Mouse (Mus musculus) ES-Bruce4 (cell line): ENCODE measurements around the gene Tnr.

ENCODE experiments used
- EP300 ChIP-seq: IDR thresholded peaks from 2 replicates; pipeline ENCODE4 v1.6.1; 2011; ENCODE audit warnings: low read depth, low read length; ENCODE audit not compliant: insufficient read depth
- POLR2A ChIP-seq: IDR thresholded peaks from one replicate; pipeline ENCODE4 v1.8.1; 2011; ENCODE audit warnings: low read length; ENCODE audit not compliant: insufficient read depth

- TF ChIP-seq EP300 (no peak), POLR2A (no peak)
Observed at GRCm38 (mm10) chr1:159895094-159895493, 371.5 kb downstream of the Tnr start.
